Mouse (Mus musculus) lung, embryonic 14.5 days (tissue): Measurements from ENCODE around the gene Unc13b. TPM values are rescaled to one million over a fixed set of nuclear protein-coding genes. Genes with fewer than 3 reads are reported as not detected.

Experiments used
- ATAC-seq: fragments of 200-750 bp; cut with Nextera tagmentation; 2 replicates; pipeline ENCODE4 v1.8.0; 2017; ENCODE audit warnings: mild to moderate bottlenecking, moderate TSS enrichment, moderate library complexity; ENCODE audit not compliant: insufficient read depth
- DNase-seq: peaks from one replicate; pipeline ENCODE4 v3.0.0-alpha.2; 2015
- H3K27ac ChIP-seq: fragments of 300-500 bp; sonication (generic); 2 replicates; pipeline ENCODE4 v1.5.1; 2014; ENCODE audit warnings: low read depth, mild to moderate bottlenecking, moderate library complexity
- H3K27me3 ChIP-seq: fragments of 300-500 bp; sonication (generic); 2 replicates; pipeline ENCODE4 v1.6.1; 2014; ENCODE audit warnings: low read length, control low read depth; ENCODE audit not compliant: insufficient read depth
- H3K36me3 ChIP-seq: fragments of 300-500 bp; sonication (generic); 2 replicates; pipeline ENCODE4 v1.6.1; 2014; ENCODE audit warnings: control low read depth; ENCODE audit not compliant: insufficient read depth
- H3K4me1 ChIP-seq: fragments of 300-500 bp; sonication (generic); 2 replicates; pipeline ENCODE4 v1.6.1; 2014; ENCODE audit warnings: antibody characterized with exemption, control low read depth; ENCODE audit not compliant: insufficient read depth
- H3K4me2 ChIP-seq: fragments of 300-500 bp; sonication (generic); 2 replicates; pipeline ENCODE4 v1.6.1; 2014; ENCODE audit warnings: mild to moderate bottlenecking
- H3K4me3 ChIP-seq: fragments of 300-500 bp; sonication (generic); 2 replicates; pipeline ENCODE4 v1.5.1; 2014; ENCODE audit warnings: low read depth, low read length
- H3K9ac ChIP-seq: fragments of 300-500 bp; sonication (generic); 2 replicates; pipeline ENCODE4 v1.6.1; 2014
- H3K9me3 ChIP-seq: fragments of 300-500 bp; sonication (generic); 2 replicates; pipeline ENCODE4 v1.6.1; 2016; ENCODE audit warnings: low read depth, low read length, control low read depth
- CTCF ChIP-seq: IDR thresholded peaks from 2 replicates; pipeline ENCODE4 v1.5.1; 2016; ENCODE audit warnings: antibody characterized with exemption, low read depth
- WGBS: fragments of 180-500 bp; shearing (Covaris S2); extraction: QIAGEN DNeasy Blood & Tissue Kit; methylation state at CpG from one replicate; pipeline ENCODE4 v1.1.7; 2014; 5-methylcytosine and 5-hydroxymethylcytosine counted together
- polyA plus RNA-seq: library from polyadenylated mRNA; unstranded; fragments of >200 nt; fragmentation: Nextera tagmentation; extraction: Ambion mirVana; gene quantifications from 2 replicates; pipeline ENCODE4 v1.2.1, GENCODE M21; 2014

Gene Unc13b
- polyA plus RNA-seq, 1 experiment from 2014 or later = 8.2 TPM

GRCm38 (mm10) chr4:43216491-43216890 is 157.7 kb downstream of the Unc13b start:
- Histone ChIP-seq H3K4me2 (no peak overlapping the region), H3K9me3 (no peaks in the 10 kb centered on the region), H3K9ac (no peak overlapping the region), H3K4me3 (no peak overlapping the region), H3K4me1 (no peaks in the 10 kb centered on the region), H3K27ac (no peak overlapping the region), H3K36me3 (no peaks in the 10 kb centered on the region), H3K27me3 (no peaks in the 10 kb centered on the region)
- DNase-seq = no peak
- no peak for TF ChIP-seq CTCF
- 43% methylated on average over 3 of the region's 3 CpGs for WGBS
- ATAC-seq = no peak

DNA sequence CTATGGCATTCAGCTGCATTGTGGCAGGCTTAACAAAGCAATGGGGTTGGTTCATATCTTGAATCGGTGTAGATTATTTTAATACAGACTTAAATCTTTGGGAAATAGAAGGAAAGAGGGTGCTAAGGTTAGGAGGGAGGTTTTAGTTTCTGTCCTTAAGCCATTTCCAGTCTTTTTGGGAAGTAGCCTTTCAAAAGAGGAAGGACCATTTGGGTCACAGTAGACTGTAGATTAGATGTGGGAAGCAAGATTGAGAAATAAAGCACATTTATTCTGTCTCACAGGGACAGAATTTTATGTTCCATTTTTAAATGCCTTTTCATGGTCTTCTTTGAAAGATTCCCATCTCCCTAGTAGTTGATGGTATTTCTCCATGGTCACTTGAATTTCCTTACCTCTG is 159.2 kb downstream of the Unc13b start:
- DNase-seq (no peak), ATAC-seq (no peak)
- Histone ChIP-seq H3K36me3 (no peaks in the 10 kb centered on the region), H3K9ac (no peak overlapping the region), H3K4me1 (no peaks in the 10 kb centered on the region), H3K4me2 (no peak overlapping the region), H3K9me3 (no peaks in the 10 kb centered on the region), H3K4me3 (no peak overlapping the region), H3K27me3 (no peaks in the 10 kb centered on the region), H3K27ac (no peak overlapping the region)
- TF ChIP-seq CTCF = no peak
- whole genome bisulfite sequencing = 95% methylated on average over 1 of the region's 1 CpGs

DNA sequence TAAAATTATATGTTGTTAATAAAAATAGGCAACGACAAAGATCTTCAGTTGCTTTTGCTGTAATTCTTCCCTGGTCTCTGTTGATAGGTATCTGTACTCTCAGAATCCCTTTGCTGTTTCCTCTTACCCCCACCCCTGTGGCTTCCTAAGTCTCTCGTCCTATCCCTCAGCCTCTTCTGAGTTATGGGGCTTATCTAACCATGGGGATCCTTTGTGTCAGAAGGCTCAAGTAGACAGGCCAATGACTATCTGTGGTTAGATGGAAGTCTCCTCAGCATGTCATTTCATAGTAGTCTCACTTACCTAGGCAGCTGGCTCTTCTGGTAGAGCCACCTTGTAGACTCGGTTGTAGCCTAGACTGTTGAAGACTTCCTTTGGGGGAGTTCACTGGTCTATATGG is 173.1 kb downstream of the Unc13b start:
- TF ChIP-seq CTCF = no peak
- no peaks in the 10 kb centered on the region for H3K4me1 ChIP-seq
- no peak overlapping the region for H3K9ac ChIP-seq
- H3K27me3 ChIP-seq = no peaks in the 10 kb centered on the region
- no peaks in the 10 kb centered on the region for H3K9me3 ChIP-seq
- no peak overlapping the region for H3K27ac ChIP-seq
- no peak for DNase-seq
- ATAC-seq = no peak
- 89% methylated on average over 3 of the region's 3 CpGs for WGBS
- no peak overlapping the region for H3K4me3 ChIP-seq
- no peaks in the 10 kb centered on the region for H3K36me3 ChIP-seq
- H3K4me2 ChIP-seq = no peak overlapping the region

DNA sequence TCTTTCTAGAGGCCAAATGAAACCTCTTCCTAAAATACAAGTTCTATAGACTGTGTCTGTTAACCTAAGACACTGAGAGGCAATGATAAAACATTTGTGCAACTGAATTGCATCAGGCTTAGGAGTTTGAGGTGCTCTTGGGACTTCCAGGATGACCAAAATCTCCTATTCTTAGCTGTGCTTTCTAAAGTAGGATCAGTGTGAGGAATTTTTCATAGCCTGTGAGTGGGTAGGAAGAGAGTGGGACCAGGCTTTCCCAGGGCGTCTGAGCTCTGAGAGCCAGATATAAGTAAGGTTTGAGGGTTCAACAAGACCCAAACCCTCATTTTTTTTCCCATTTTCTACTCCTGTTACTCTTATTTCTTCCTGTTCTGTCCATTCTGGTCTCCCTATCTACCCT is 174.2 kb downstream of the Unc13b start:
- no peak overlapping the region for H3K9ac ChIP-seq
- no peaks in the 10 kb centered on the region for H3K27me3 ChIP-seq
- H3K36me3 ChIP-seq = no peaks in the 10 kb centered on the region
- 73% methylated on average over 1 of the region's 1 CpGs for WGBS
- no peaks in the 10 kb centered on the region for H3K9me3 ChIP-seq
- no peak overlapping the region for H3K27ac ChIP-seq
- no peaks in the 10 kb centered on the region for H3K4me1 ChIP-seq
- no peak overlapping the region for H3K4me3 ChIP-seq
- no peak for TF ChIP-seq CTCF
- H3K4me2 ChIP-seq = no peak overlapping the region
- ATAC-seq (no peak), DNase-seq (no peak)

DNA sequence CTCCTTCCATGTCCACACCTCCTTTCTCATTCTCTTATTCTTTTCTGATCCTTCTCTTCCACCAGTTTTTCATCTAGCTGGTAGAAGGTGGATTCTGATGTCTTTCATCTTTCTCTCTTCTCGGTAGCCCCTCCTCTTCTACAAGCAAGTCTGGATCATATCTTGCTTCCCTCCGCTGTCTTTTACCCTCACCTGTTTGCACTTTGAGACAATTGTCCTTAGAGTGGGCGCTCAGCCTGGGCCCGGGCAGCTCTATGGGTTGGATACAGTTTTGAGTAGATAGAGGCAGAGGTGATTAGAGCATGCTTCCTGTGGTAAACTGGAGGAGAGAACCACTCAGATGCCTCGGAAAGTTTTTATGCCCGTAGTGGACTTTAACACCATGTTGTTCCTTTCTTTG is 174.7 kb downstream of the Unc13b start:
- no peaks in the 10 kb centered on the region for H3K4me1 ChIP-seq
- TF ChIP-seq CTCF = no peak
- no peaks in the 10 kb centered on the region for H3K36me3 ChIP-seq
- no peaks in the 10 kb centered on the region for H3K9me3 ChIP-seq
- no peaks in the 10 kb centered on the region for H3K27me3 ChIP-seq
- no peak overlapping the region for H3K27ac ChIP-seq
- no peak overlapping the region for H3K4me2 ChIP-seq
- no peak overlapping the region for H3K4me3 ChIP-seq
- no peak overlapping the region for H3K9ac ChIP-seq
- WGBS = 82% methylated on average over 6 of the region's 6 CpGs
- no peak for DNase-seq
- ATAC-seq = no peak

DNA sequence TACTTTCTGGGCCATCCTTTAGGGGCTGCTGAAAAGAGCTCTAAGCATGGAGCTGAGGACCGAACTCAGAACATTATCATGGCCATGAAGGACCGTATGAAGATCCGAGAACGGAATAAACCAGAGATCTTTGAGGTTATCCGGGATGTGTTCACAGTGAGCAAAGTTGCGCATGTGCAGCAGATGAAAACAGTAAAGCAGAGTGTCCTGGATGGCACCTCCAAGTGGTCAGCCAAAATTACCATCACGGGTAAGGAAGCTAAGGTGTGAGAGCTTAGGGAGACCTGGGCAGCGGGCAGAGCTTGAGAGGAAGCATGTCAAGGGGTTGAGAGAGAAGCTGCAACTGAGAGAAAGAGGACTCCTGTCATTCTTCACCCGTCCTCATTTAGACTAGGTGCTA is 178.1 kb downstream of the Unc13b start:
- Histone ChIP-seq H3K4me2 (no peak overlapping the region), H3K4me3 (no peak overlapping the region), H3K9me3 (no peaks in the 10 kb centered on the region), H3K27me3 (no peaks in the 10 kb centered on the region), H3K36me3 (no peaks in the 10 kb centered on the region), H3K27ac (no peak overlapping the region), H3K9ac (no peak overlapping the region), H3K4me1 (no peaks in the 10 kb centered on the region)
- 91% methylated on average over 9 of the region's 9 CpGs for WGBS
- no peak for DNase-seq
- no peak for TF ChIP-seq CTCF
- ATAC-seq = no peak

GRCm38 (mm10) chr4:43240716-43241115 is 182.0 kb downstream of the Unc13b start:
- no peaks in the 10 kb centered on the region for H3K36me3 ChIP-seq
- DNase-seq (no peak), ATAC-seq (no peak)
- no peak overlapping the region for H3K9ac ChIP-seq
- H3K27ac ChIP-seq = no peak overlapping the region
- no peak overlapping the region for H3K4me2 ChIP-seq
- no peak for TF ChIP-seq CTCF
- no peaks in the 10 kb centered on the region for H3K4me1 ChIP-seq
- WGBS = 74% methylated on average over 1 of the region's 1 CpGs
- H3K27me3 ChIP-seq = no peaks in the 10 kb centered on the region
- no peaks in the 10 kb centered on the region for H3K9me3 ChIP-seq
- H3K4me3 ChIP-seq = no peak overlapping the region

GRCm38 (mm10) chr4:43244022-43244421 is 185.3 kb downstream of the Unc13b start:
- WGBS = 39% methylated on average over 2 of the region's 2 CpGs
- H3K9ac ChIP-seq = no peak overlapping the region
- H3K4me3 ChIP-seq = no peak overlapping the region
- no peaks in the 10 kb centered on the region for H3K4me1 ChIP-seq
- no peaks in the 10 kb centered on the region for H3K36me3 ChIP-seq
- peak; percentile 43 for DNase-seq
- no peak for ATAC-seq
- H3K9me3 ChIP-seq = no peaks in the 10 kb centered on the region
- no peak overlapping the region for H3K27ac ChIP-seq
- H3K4me2 ChIP-seq = no peak overlapping the region
- H3K27me3 ChIP-seq = no peaks in the 10 kb centered on the region
- TF ChIP-seq CTCF = peak; percentile 34; the same call in 1 of the 2 replicates
